Mouse (Mus musculus): ENCODE data around the gene Sprr2f. TPM values are rescaled to one million over a fixed set of nuclear protein-coding genes. Genes with fewer than 3 reads are reported as not detected.

Gene Sprr2f
- polyA plus RNA-seq (2012; rRNA removed) = not detected in 2 replicates

DNA sequence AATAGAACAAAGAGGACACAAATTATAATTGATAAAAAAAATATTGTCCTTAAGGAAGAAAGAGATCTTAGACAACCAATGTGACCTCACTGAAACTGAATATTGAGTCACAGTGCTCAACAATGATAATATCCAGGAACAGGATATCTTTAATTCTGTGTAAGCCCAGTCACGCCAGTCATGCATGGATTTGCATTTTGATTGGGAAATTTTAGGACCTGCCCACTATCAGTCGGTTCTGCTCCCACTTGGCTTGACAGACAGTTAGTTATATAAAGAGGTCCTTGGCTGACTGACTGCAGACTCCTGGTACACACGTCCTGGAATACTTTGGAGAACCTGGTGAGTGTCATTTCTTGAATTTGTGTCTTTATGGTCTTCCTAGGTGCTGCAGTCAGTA is at the start of gene Sprr2f:
Sprr2f (plus strand) TSS at position 301 of the 400 bp plus-strand sequence.
- Histone ChIP-seq H3K27me3 (ENCODE audit: control insufficient read depth, insufficient read depth, low read length) (no peaks in the 10 kb centered on the region), H3K27ac (ENCODE audit: insufficient read depth, low read length) (no peak within 1 kb of the TSS), H3K4me3 (ENCODE audit: extremely low read depth, insufficient read depth, insufficient read length) (no peak within 1 kb of the TSS), H3K4me1 (ENCODE audit: control insufficient read depth, insufficient read depth, insufficient read length) (no peaks in the 10 kb centered on the region), H3K36me3 (ENCODE audit: control insufficient read depth, insufficient read depth, low read length) (no peaks in the 10 kb centered on the region)
- 76% methylated on average over 3 of the region's 3 CpGs for WGBS
- DNase-seq (ENCODE audit: low read depth in 1 of 2, low spot score in 2 of 2) = no peak
- TF ChIP-seq POLR2A (IDR thresholded peaks at IDR 0.05; ENCODE audit: low read depth, low read length) (no peak), CTCF (IDR thresholded peaks at IDR 0.05; ENCODE audit: extremely low read depth, insufficient read depth, insufficient read length, insufficient replicate concordance) (no peak)

DNA sequence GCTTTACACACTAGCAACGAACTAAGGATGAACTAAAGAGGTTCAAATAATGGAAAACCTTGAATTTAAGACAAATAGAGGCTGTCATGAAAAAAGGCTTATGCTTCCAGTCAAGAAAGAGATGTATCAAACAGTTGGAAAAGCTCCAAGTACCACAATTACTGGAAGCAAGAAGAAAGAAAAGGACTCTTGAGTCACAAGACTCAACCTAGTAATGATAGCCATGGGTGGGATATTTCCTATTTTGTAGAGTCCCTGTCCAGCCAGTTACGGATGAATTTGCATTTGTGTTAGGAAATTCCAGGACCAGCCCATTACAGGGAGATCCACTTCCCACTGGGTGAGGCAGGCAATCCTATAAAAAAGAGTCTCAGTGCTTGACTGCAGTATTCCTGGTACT is 48.7 kb upstream of the Sprr2f start, which contains the start of gene Sprr2b:
Sprr2b (plus strand) TSS at position 301 of the 400 bp plus-strand sequence.
- no peak within 1 kb of the TSS for H3K4me3 ChIP-seq (ENCODE audit: extremely low read depth, insufficient read depth, insufficient read length)
- no peak for DNase-seq (ENCODE audit: low read depth in 1 of 2, low spot score in 2 of 2)
- TF ChIP-seq CTCF (IDR thresholded peaks at IDR 0.05; ENCODE audit: extremely low read depth, insufficient read depth, insufficient read length, insufficient replicate concordance) (no peak), POLR2A (IDR thresholded peaks at IDR 0.05; ENCODE audit: low read depth, low read length) (no peak)
- H3K36me3 ChIP-seq (ENCODE audit: control insufficient read depth, insufficient read depth, low read length) = no peaks in the 10 kb centered on the region
- no peaks in the 10 kb centered on the region for H3K4me1 ChIP-seq (ENCODE audit: control insufficient read depth, insufficient read depth, insufficient read length)
- H3K27ac ChIP-seq (ENCODE audit: insufficient read depth, low read length) = no peak within 1 kb of the TSS
- no peaks in the 10 kb centered on the region for H3K27me3 ChIP-seq (ENCODE audit: control insufficient read depth, insufficient read depth, low read length)
- 76% methylated on average over 2 of the region's 2 CpGs for WGBS

DNA sequence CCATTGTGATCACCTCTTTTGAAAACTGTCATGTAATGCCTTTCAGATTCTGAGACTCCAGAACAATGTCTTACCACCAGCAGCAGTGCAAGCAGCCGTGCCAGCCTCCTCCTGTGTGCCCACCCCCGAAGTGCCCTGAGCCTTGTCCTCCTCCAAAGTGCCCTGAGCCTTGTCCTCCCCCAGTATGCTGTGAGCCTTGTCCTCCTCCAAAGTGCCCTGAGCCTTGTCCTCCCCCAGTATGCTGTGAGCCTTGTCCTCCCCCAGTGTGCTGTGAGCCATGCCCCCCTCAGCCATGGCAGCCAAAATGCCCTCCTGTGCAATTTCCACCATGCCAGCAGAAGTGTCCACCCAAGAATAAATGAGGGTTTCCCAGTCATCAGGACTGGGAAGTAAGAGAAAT is 47.6 kb upstream of the Sprr2f start:
- Histone ChIP-seq H3K4me1 (ENCODE audit: control insufficient read depth, insufficient read depth, insufficient read length) (no peaks in the 10 kb centered on the region), H3K4me3 (ENCODE audit: extremely low read depth, insufficient read depth, insufficient read length) (no peak overlapping the region), H3K27ac (ENCODE audit: insufficient read depth, low read length) (no peak overlapping the region), H3K27me3 (ENCODE audit: control insufficient read depth, insufficient read depth, low read length) (no peaks in the 10 kb centered on the region), H3K36me3 (ENCODE audit: control insufficient read depth, insufficient read depth, low read length) (no peaks in the 10 kb centered on the region)
- 79% methylated on average over 2 of the region's 2 CpGs for WGBS
- no peak for TF ChIP-seq POLR2A (IDR thresholded peaks at IDR 0.05; ENCODE audit: low read depth, low read length)
- TF ChIP-seq CTCF (IDR thresholded peaks at IDR 0.05; ENCODE audit: extremely low read depth, insufficient read depth, insufficient read length, insufficient replicate concordance) = no peak
- no peak for DNase-seq (ENCODE audit: low read depth in 1 of 2, low spot score in 2 of 2)

DNA sequence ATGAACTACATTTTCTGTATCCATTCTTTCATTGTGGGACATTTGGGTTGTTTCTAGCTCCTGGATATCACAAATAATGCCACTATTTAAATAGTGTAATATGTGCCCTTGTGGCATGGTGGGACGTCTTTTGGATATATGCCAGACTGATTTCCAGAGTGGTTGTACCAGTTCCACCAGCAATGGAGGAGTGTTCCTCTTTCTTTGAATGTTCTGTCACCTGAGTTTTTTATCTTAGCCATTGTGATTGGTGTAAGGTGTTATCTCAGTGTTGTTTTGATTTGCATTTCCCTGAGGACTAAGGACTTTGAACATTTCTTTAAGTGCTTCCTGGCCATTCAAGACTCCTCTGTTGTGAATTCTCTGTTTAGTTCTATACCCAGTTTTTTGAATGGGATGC is 28.7 kb upstream of the Sprr2f start:
- Histone ChIP-seq H3K4me1 (ENCODE audit: control insufficient read depth, insufficient read depth, insufficient read length) (no peaks in the 10 kb centered on the region), H3K4me3 (ENCODE audit: extremely low read depth, insufficient read depth, insufficient read length) (no peak overlapping the region), H3K36me3 (ENCODE audit: control insufficient read depth, insufficient read depth, low read length) (no peaks in the 10 kb centered on the region), H3K27ac (ENCODE audit: insufficient read depth, low read length) (no peak overlapping the region), H3K27me3 (ENCODE audit: control insufficient read depth, insufficient read depth, low read length) (no peaks in the 10 kb centered on the region)
- WGBS = 78% methylated on average over 1 of the region's 1 CpGs
- TF ChIP-seq POLR2A (IDR thresholded peaks at IDR 0.05; ENCODE audit: low read depth, low read length) (no peak), CTCF (IDR thresholded peaks at IDR 0.05; ENCODE audit: extremely low read depth, insufficient read depth, insufficient read length, insufficient replicate concordance) (no peak)
- DNase-seq (ENCODE audit: low read depth in 1 of 2, low spot score in 2 of 2) = no peak

DNA sequence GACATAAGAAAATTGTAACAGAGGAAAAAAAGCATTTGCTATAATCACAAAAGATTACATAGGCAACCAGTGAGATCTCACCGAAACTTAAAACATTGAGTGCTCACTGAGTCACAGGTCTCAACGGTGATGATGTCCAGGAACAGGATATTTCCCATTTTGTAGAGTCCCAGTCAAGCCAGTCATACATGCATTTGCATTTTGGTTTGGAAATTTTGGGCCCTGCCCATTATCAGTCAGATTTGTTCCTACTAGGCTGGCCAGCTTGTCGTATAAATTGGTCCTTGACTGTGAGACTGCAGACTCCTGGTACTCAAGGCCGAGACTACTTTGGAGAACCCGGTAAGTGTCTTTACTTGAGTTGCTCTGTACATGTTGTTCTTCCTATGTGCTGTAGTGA is 26.1 kb upstream of the Sprr2f start, which contains the start of gene Sprr2d:
Sprr2d (plus strand) TSS at position 301 of the 400 bp plus-strand sequence.
- TF ChIP-seq POLR2A (IDR thresholded peaks at IDR 0.05; ENCODE audit: low read depth, low read length) (no peak), CTCF (IDR thresholded peaks at IDR 0.05; ENCODE audit: extremely low read depth, insufficient read depth, insufficient read length, insufficient replicate concordance) (no peak)
- no peak for DNase-seq (ENCODE audit: low read depth in 1 of 2, low spot score in 2 of 2)
- 88% methylated on average over 5 of the region's 5 CpGs for WGBS
- H3K27me3 ChIP-seq (ENCODE audit: control insufficient read depth, insufficient read depth, low read length) = no peaks in the 10 kb centered on the region
- H3K27ac ChIP-seq (ENCODE audit: insufficient read depth, low read length) = no peak within 1 kb of the TSS
- no peaks in the 10 kb centered on the region for H3K36me3 ChIP-seq (ENCODE audit: control insufficient read depth, insufficient read depth, low read length)
- H3K4me1 ChIP-seq (ENCODE audit: control insufficient read depth, insufficient read depth, insufficient read length) = no peaks in the 10 kb centered on the region
- H3K4me3 ChIP-seq (ENCODE audit: extremely low read depth, insufficient read depth, insufficient read length) = no peak within 1 kb of the TSS

GRCm38 (mm10) chr3:92351843-92352242 is 13.1 kb upstream of the Sprr2f start, which contains the start of gene Sprr2e:
Gene Sprr2e, plus strand, starts transcription at chr3:92352143.
- Histone ChIP-seq H3K27ac (ENCODE audit: insufficient read depth, low read length) (no peak within 1 kb of the TSS), H3K27me3 (ENCODE audit: control insufficient read depth, insufficient read depth, low read length) (no peaks in the 10 kb centered on the region), H3K4me1 (ENCODE audit: control insufficient read depth, insufficient read depth, insufficient read length) (no peaks in the 10 kb centered on the region), H3K4me3 (ENCODE audit: extremely low read depth, insufficient read depth, insufficient read length) (no peak within 1 kb of the TSS), H3K36me3 (ENCODE audit: control insufficient read depth, insufficient read depth, low read length) (no peaks in the 10 kb centered on the region)
- 80% methylated on average over 2 of the region's 2 CpGs for WGBS
- TF ChIP-seq CTCF (IDR thresholded peaks at IDR 0.05; ENCODE audit: extremely low read depth, insufficient read depth, insufficient read length, insufficient replicate concordance) (no peak), POLR2A (IDR thresholded peaks at IDR 0.05; ENCODE audit: low read depth, low read length) (no peak)
- no peak for DNase-seq (ENCODE audit: low read depth in 1 of 2, low spot score in 2 of 2)

GRCm38 (mm10) chr3:92361619-92362018 is 3.4 kb upstream of the Sprr2f start:
- no peak overlapping the region for H3K4me3 ChIP-seq (ENCODE audit: extremely low read depth, insufficient read depth, insufficient read length)

More at GRCm38 (mm10) chr3:92361619-92362018, 3.4 kb upstream of the Sprr2f start:
- no peak for DNase-seq (ENCODE audit: low read depth in 1 of 2, low spot score in 2 of 2)
- no peak for TF ChIP-seq CTCF (IDR thresholded peaks at IDR 0.05; ENCODE audit: extremely low read depth, insufficient read depth, insufficient read length, insufficient replicate concordance)
- TF ChIP-seq POLR2A (IDR thresholded peaks at IDR 0.05; ENCODE audit: low read depth, low read length) = no peak
- no peaks in the 10 kb centered on the region for H3K36me3 ChIP-seq (ENCODE audit: control insufficient read depth, insufficient read depth, low read length)
- no peaks in the 10 kb centered on the region for H3K4me1 ChIP-seq (ENCODE audit: control insufficient read depth, insufficient read depth, insufficient read length)
- H3K27me3 ChIP-seq (ENCODE audit: control insufficient read depth, insufficient read depth, low read length) = no peaks in the 10 kb centered on the region
- no peak overlapping the region for H3K27ac ChIP-seq (ENCODE audit: insufficient read depth, low read length)

Measured in spleen, adult 2 months (tissue).